Mouse (Mus musculus) lung, postnatal 25 days (tissue): Measurements from ENCODE around the gene Sele.

Experiments used
- DNase-seq: peaks from one replicate; pipeline ENCODE4 v3.0.0; 2022; ENCODE audit warnings: low spot score

Sele gene

GRCm38 (mm10) chr1:164072001-164072400, 24.0 kb downstream of the Sele start:
- DNase-seq = no peak

- no peak for DNase-seq
Measured at GRCm38 (mm10) chr1:164073091-164073490, 25.1 kb downstream of the Sele start.

- no peak for DNase-seq
Measured at GRCm38 (mm10) chr1:164073803-164074202, 25.8 kb downstream of the Sele start.

- no peak for DNase-seq
Measured at GRCm38 (mm10) chr1:164074606-164075140, 26.6 kb downstream of the Sele start.

GRCm38 (mm10) chr1:164075416-164075815, 27.4 kb downstream of the Sele start:
- DNase-seq = no peak

GRCm38 (mm10) chr1:164076441-164076840, 28.4 kb downstream of the Sele start:
- no peak for DNase-seq

- no peak for DNase-seq
Measured at GRCm38 (mm10) chr1:164077031-164077430, 29.0 kb downstream of the Sele start.

- DNase-seq = peak; percentile 54
Measured at GRCm38 (mm10) chr1:164078323-164078741, 30.3 kb downstream of the Sele start.

- DNase-seq = no peak
Measured at GRCm38 (mm10) chr1:164079091-164079490, 31.1 kb downstream of the Sele start.

- DNase-seq = no peak
Measured at GRCm38 (mm10) chr1:164083046-164083445, 35.0 kb downstream of the Sele start.

- no peak for DNase-seq
Measured at GRCm38 (mm10) chr1:164086797-164087196, 38.8 kb downstream of the Sele start.

- DNase-seq = no peak
Measured at GRCm38 (mm10) chr1:164087872-164088271, 39.8 kb downstream of the Sele start.

GRCm38 (mm10) chr1:164096780-164097179, 48.7 kb downstream of the Sele start:
- DNase-seq = no peak

GRCm38 (mm10) chr1:164097911-164098310, 49.9 kb downstream of the Sele start:
- DNase-seq = no peak

- no peak for DNase-seq
Measured at GRCm38 (mm10) chr1:164098372-164098771, 50.3 kb downstream of the Sele start.
